Mouse (Mus musculus) monocyte, adult 5-6 weeks (primary cell): ENCODE data around the gene Serpina3b. TPM values are rescaled to one million over a fixed set of nuclear protein-coding genes. Genes with fewer than 3 reads are reported as not detected.
A peak's percentile ranks its signal among the peaks of the same experiment; 100 is the strongest.

Source experiments
- ATAC-seq: fragments of 153-309, 156-312 bp; replicated peaks from 2 replicates; pipeline ENCODE4 v1.8.0; 2017; ENCODE audit warnings: mild to moderate bottlenecking; ENCODE audit not compliant: low TSS enrichment, insufficient number of reproducible peaks, severe bottlenecking, poor library complexity, low FRiP score
- total RNA-seq: library from RNA; stranded (forward); fragments of 200-1000, 200-491, 200-594 nt; gene quantifications from 3 replicates; pipeline ENCODE4 v1.2.3, GENCODE M21; 2017

The Serpina3b gene
- total RNA-seq, 1 experiment from 2014 or later, result not detected

DNA sequence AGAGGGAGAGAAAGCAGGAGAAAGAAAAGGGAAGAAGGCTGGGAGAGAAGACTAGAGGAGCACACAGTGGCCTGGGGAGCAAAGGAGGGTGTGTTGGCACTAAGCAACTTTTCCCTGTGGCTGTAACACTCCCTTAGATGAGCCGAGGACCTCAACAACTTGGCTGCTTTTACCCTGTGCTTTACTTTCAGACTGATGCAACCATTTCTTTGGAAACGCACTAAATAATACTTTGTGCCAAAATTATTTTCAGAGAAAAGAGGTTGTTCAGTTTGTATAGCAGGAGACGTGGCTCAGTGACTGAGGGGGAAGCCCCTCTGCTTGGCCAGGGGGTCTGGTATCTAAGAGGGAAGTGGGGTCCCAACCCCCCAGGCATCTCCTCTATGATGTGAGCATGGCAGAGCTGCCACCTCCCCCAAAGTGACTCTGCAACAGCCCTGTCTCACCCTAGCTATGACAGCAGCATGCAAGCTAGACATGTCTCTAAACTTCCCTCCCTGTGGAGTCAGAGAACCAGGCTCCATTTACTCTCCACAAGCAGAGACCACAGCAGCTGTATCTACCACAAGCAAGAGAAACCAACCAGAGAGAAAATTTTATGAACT lies 25.3 kb downstream of the Serpina3b start:
- no peak for ATAC-seq

DNA sequence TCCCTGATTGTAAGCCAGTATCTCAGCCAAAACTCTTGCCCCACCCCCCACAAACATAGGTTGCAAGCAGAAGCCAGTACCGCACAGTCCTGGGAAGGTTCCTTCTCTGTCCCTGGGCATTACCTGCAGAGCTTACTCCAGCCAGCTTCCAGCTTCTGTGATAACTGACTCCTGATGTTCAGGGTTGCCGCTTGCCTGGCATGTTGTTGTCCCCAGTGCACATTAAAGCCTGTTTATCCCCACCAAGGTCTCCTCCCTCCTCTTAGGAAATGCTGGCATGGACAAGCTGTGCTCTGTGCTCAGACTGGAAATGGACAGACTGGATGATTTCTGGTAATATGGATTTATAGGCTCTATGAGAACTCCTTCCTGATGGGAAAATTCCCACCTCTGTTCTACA lies 25.9 kb downstream of the Serpina3b start, which contains the start of gene Serpina3c:
Serpina3c (minus strand) TSS at position 215 of the 400 bp plus-strand sequence.
- ATAC-seq, result no peak

DNA sequence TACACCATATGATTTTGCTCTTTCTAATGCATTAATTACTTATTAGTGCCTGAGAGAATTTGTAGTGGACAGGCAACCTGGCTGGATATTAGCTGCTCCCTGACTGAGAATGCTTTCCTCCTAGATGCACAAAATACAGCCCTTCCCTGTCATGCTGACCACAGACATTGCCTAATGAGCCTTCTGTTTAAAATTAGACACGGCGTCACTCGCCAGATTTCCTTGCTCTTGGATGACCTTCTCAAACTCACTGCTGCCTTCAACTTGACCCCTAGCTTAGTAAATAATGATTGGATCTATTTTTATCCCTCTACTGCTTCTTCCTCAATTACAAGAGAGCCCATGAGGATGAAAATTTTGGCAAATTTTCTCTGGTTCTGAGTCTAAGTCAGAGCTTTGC lies 47.0 kb downstream of the Serpina3b start:
- 0 out of 2 replicates have a peak, but pooled peaks have one; percentile 41 for ATAC-seq

DNA sequence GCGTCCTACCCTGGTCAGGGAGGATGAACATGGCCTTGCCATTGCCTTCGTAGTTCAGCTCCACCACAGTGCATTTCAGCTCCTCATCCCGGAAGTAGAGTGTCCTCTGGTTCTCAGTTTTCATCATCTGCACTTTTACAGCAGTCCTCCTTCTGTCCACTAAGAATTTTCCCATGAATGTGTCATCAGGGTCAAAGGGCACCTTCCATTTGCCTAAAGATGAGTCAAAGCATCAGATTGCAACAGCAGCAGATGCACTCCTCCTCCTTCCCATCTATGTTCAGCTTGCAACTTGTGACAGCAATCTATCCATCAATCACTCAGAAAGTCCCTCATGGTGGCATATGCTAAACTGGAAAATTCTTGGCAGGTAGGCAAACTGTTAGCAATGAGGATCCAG lies 47.8 kb downstream of the Serpina3b start:
- no peak for ATAC-seq

DNA sequence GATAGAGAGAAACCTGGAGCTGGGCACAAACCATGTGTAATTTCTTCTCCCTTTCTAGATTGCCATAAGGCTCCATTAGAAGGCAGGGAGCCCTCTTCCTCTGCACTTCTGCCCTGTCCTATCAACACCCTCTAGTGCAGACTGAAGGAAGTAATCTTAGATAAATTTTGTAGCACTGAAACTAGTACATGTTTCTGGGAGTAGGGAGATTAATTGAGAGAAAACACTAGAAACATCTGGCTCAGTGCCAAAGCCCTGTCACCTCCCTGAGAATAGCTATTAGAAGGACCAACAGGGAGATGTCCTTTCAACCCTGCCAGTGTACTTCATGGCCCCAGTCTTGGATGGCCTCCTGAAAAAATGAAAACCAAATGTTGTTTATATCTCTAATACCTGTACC lies 50.8 kb downstream of the Serpina3b start:
- ATAC-seq, result no peak

DNA sequence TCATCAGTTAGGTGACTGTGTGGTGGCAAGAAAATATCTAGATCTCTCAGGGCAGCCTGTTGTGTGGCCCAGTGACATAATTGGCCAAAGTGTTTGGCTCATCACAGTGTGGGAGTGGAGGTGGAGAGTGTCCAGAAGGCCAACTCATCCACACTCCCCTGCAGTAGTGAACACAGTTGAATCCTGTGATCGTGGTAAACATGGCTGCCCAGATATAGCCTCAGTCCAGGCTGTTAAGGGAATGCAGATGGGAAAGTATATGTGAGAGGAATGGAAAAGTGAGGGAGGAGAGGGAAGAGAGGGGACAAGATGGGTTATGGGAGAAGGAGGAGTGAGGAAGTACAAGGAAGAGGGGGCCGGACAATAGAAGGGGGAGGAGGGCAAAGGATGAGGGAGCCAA lies 51.2 kb downstream of the Serpina3b start:
- no peak for ATAC-seq

DNA sequence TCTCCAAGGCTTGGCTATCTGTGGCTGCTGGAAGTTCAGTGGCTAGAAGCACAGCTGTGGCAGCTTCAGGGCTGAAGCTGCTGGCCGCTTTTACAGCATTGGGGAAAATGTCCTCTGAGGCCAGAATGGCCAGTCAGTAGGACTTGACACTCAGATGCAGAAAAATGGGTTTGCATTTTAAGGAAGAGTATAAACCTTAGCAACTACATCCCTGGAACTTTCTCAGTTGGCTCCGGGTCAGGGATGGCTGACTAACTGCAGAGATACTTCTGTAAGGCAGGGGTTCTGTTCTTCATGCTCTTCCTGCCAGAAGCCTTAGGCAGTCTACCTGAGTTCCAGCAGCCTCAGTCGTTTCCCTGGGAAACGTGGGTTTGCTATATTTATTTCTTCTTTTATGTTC lies 57.2 kb downstream of the Serpina3b start:
- ATAC-seq, result no peak

DNA sequence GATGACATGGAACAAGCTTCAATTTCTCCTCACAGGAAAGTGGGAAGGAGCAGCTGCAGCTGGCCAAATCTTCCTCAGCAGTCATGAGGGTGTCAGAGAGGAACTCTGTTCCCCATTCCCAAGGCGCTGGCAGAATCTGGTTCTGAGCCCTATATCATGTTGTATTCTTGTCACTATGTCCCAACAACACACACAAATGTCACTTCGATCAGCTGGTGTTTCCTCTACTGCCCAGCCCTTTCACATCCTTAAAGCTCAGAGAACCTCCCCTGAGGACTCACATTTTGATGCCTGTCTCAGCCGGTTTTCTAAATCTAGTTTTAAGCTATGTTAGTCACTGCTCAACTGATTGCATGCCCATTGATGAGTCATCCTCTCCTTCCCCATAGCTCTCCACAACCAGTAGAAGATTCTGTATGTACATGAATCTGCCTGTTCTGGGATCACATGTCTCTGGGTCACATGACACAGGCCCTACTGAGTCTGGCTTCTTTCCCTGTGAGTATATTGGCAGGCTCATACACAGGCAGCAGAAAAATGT lies 58.3 kb downstream of the Serpina3b start:
- ATAC-seq, result no peak

Other genes with a start within 250 kb of the Serpina3b start
- gene Serpina1c, start 223.1 kb upstream of the Serpina3b start, total RNA-seq, result not detected in 3 replicates
- not detected in 3 replicates for gene Serpina1e, start 169.0 kb upstream of the Serpina3b start, total RNA-seq
- gene Serpina11, start 138.0 kb upstream of the Serpina3b start, total RNA-seq, result 0.48 to 1.6 TPM in 2 of 3 replicates, not detected in the other
- not detected in 3 replicates for gene Serpina9, start 114.2 kb upstream of the Serpina3b start, total RNA-seq
- not detected in 3 replicates for gene Serpina12, start 83.6 kb upstream of the Serpina3b start, total RNA-seq
- gene Serpina5, start 26.9 kb upstream of the Serpina3b start, total RNA-seq, result not detected in 3 replicates
- not detected in 3 replicates for gene Serpina3a, start 15.3 kb upstream of the Serpina3b start, total RNA-seq
- not detected in 3 replicates for gene Serpina3c, start 25.9 kb downstream of the Serpina3b start, total RNA-seq
- 0.86 to 3.9 TPM (median 1.1 TPM) in 3 replicates for gene Serpina3f, start 86.5 kb downstream of the Serpina3b start, total RNA-seq
- gene Serpina3g, start 108.2 kb downstream of the Serpina3b start, total RNA-seq, result 37.7 to 97.9 TPM (median 42.7 TPM) in 3 replicates
- gene Serpina3i, start 135.1 kb downstream of the Serpina3b start, total RNA-seq, result 0.49 TPM in 1 of 3 replicates, not detected in the others
- not detected in 3 replicates for gene Serpina3j, start 186.6 kb downstream of the Serpina3b start, total RNA-seq
- not detected in 3 replicates for gene Serpina3k, start 210.5 kb downstream of the Serpina3b start, total RNA-seq
- gene Serpina3m, start 210.5 kb downstream of the Serpina3b start, total RNA-seq, result not detected in 3 replicates